Mouse (Mus musculus) ES-Bruce4 (cell line): ENCODE results near the gene Akain1. TPM values are rescaled to one million over a fixed set of nuclear protein-coding genes. Genes with fewer than 3 reads are reported as not detected.

ENCODE experiments used
- H3K27ac ChIP-seq: 2 replicates; pipeline ENCODE4 v1.5.1; 2012; ENCODE audit warnings: low read length, inconsistent platforms; ENCODE audit not compliant: insufficient read depth
- H3K27me3 ChIP-seq: 2 replicates; pipeline ENCODE4 v1.6.1; 2012; ENCODE audit warnings: mild to moderate bottlenecking, low read length, inconsistent platforms; ENCODE audit not compliant: control insufficient read depth, poor library complexity, insufficient read depth, severe bottlenecking
- H3K36me3 ChIP-seq: 2 replicates; pipeline ENCODE4 v1.6.1; 2012; ENCODE audit warnings: inconsistent platforms, mild to moderate bottlenecking, low read length, moderate library complexity; ENCODE audit not compliant: control insufficient read depth, poor library complexity, insufficient read depth, severe bottlenecking
- H3K4me1 ChIP-seq: one replicate; pipeline ENCODE4 v1.8.1; 2011; ENCODE audit warnings: low read length; ENCODE audit not compliant: control insufficient read depth, insufficient read depth
- H3K4me3 ChIP-seq: 2 replicates; pipeline ENCODE4 v1.5.1; 2011; ENCODE audit warnings: low read depth, mild to moderate bottlenecking, low read length
- H3K9ac ChIP-seq: 2 replicates; pipeline ENCODE4 v1.6.1; 2012; ENCODE audit warnings: low read depth, mild to moderate bottlenecking, inconsistent platforms; ENCODE audit not compliant: poor library complexity, severe bottlenecking
- H3K9me3 ChIP-seq: replicated peaks from 2 replicates; pipeline ENCODE4 v1.6.1; 2012; ENCODE audit warnings: mild to moderate bottlenecking, low read length, inconsistent platforms; ENCODE audit not compliant: control insufficient read depth, poor library complexity, insufficient read depth, severe bottlenecking
- CTCF ChIP-seq: IDR thresholded peaks from one replicate; pipeline ENCODE4 v1.8.1; 2011; ENCODE audit warnings: low read depth, low read length
- EP300 ChIP-seq: IDR thresholded peaks from 2 replicates; pipeline ENCODE4 v1.6.1; 2011; ENCODE audit warnings: low read depth, low read length; ENCODE audit not compliant: insufficient read depth
- POLR2A ChIP-seq: IDR thresholded peaks from one replicate; pipeline ENCODE4 v1.8.1; 2011; ENCODE audit warnings: low read length; ENCODE audit not compliant: insufficient read depth
- polyA plus RNA-seq: library from polyadenylated mRNA; stranded (reverse); fragments of >200 nt; gene quantifications from 2 replicates; pipeline ENCODE4 v1.2.4, GENCODE M21; 2011; ENCODE audit warnings: low read depth; ENCODE audit not compliant: missing spikeins, insufficient read depth, insufficient read length

Akain1 gene
- polyA plus RNA-seq, 1 experiment = not detected

DNA sequence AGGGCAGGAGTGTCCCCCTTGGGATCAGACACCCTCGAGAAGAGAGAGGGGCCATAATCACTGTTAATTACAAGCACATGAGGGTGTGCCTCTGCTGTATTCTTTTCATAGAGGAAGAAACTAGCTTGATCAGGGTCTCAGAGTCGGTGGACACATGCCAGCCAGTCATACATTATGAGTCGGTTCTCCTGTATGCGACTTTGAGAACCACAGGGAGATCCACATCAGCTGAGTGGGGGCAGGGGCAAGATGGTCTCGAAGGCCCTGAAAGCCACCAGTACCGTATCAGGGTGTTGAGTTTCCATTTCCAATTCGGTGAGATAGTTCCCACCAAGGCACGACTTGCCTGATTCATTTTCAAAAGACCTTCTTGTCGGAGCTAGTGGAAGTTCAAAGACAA is 33.3 kb downstream of the Akain1 start:
- Histone ChIP-seq H3K27ac (no peak overlapping the region), H3K9me3 (no peaks in the 10 kb centered on the region), H3K4me1 (no peaks in the 10 kb centered on the region), H3K27me3 (peaks cover 2% of the 10 kb centered on the region; the same call in 1 of the 2 replicates), H3K4me3 (no peak overlapping the region), H3K36me3 (no peaks in the 10 kb centered on the region), H3K9ac (no peak overlapping the region)
- no peak for TF ChIP-seq EP300
- no peak for TF ChIP-seq POLR2A
- no peak for TF ChIP-seq CTCF

DNA sequence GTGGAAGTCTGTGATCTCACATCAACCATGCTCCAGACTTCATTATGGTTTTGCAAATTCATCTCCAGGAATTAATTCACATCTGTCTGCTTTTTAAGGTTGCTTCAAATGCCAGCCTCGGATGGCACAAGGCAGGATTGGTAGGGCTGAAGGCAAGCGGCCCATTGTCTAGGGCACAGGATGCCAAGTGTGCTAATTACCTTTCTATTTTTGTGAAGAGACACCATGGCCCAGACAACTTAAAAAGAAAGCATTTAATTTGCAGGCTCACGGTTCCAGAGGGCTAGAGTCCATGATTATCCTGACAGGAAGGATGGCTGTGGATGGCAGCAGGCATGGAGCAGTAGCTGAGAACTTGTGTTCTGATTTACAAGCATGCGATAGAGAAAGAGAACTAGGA is 35.0 kb downstream of the Akain1 start:
- no peaks in the 10 kb centered on the region for H3K9me3 ChIP-seq
- H3K36me3 ChIP-seq = no peaks in the 10 kb centered on the region
- H3K27me3 ChIP-seq = peaks cover 2% of the 10 kb centered on the region; the same call in 1 of the 2 replicates
- no peaks in the 10 kb centered on the region for H3K4me1 ChIP-seq
- H3K4me3 ChIP-seq = no peak overlapping the region
- H3K9ac ChIP-seq = no peak overlapping the region
- TF ChIP-seq CTCF (no peak), EP300 (no peak), POLR2A (no peak)
- H3K27ac ChIP-seq = no peak overlapping the region

DNA sequence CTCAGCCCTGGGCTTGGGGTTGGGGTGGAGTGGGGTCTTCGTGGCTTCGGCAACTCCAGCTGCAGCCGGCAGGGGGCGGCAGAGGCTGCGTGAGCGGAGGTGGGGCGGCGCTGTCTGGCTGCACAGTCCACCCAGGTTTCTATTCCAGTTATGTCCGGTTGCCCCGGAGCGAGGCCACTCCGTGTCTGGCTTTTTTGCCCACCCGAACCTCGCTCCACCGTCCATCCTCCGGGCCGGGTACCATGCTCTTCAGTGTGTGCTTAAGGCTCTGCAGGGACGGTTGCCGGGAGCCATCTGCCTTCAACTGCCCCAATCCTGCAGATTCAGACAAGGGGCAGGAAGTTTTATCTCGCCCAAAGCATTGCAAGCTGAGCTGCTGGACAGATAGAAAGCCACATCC is 36.3 kb downstream of the Akain1 start:
- Histone ChIP-seq H3K27ac (no peak overlapping the region), H3K9me3 (no peaks in the 10 kb centered on the region), H3K9ac (peak overlapping the region; percentile 17; the same call in 1 of the 2 replicates), H3K4me3 (peak overlapping the region; percentile 72), H3K36me3 (no peaks in the 10 kb centered on the region), H3K27me3 (peaks cover 2% of the 10 kb centered on the region; the same call in 1 of the 2 replicates), H3K4me1 (no peaks in the 10 kb centered on the region)
- TF ChIP-seq EP300 = no peak
- TF ChIP-seq CTCF = peak; percentile 87

DNA sequence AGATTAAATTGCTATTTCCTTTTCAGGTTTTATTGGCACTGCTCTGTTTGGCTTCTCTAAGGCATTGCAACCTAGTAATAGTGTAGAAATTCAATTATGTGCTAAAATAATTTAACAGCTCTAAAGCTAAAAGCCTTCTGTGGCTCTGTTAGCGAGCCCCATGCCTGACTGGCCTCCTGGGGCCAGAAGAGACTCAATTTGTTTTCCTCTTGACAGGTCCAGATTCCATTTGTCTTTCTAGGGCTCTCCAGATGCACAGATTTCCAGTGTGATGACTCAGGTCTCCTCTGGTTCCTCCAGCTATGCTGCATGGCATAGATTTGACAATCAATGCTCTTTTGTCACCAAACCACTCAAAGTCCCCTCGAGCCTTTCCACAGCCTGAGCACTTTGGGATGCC is 38.4 kb downstream of the Akain1 start:
- H3K27ac ChIP-seq = no peak overlapping the region
- peaks cover 2% of the 10 kb centered on the region; the same call in 1 of the 2 replicates for H3K27me3 ChIP-seq
- no peak overlapping the region for H3K9ac ChIP-seq
- H3K36me3 ChIP-seq = no peaks in the 10 kb centered on the region
- no peak overlapping the region for H3K4me3 ChIP-seq
- H3K4me1 ChIP-seq = no peaks in the 10 kb centered on the region
- H3K9me3 ChIP-seq = no peaks in the 10 kb centered on the region
- no peak for TF ChIP-seq EP300
- TF ChIP-seq CTCF = no peak
- TF ChIP-seq POLR2A = no peak

DNA sequence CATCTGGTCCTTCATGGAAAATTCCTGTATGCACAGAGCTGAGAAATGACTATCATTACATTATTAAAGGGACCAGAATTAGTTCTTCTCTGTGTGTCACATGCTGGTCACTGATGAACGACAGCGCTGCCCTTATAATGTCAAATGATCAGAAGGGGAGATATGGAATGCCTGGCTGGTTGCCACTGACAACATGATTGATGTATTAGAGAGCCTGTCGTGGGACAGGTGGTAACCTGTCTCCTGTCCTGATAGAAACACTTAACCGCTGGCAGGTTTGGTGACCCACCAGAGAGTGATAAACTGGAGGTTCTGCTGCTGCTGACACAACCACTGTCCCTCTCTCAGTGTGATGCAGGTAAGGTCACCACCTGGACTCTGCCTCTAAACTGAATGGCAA is 40.1 kb downstream of the Akain1 start:
- H3K36me3 ChIP-seq = no peaks in the 10 kb centered on the region
- no peaks in the 10 kb centered on the region for H3K4me1 ChIP-seq
- H3K4me3 ChIP-seq = no peak overlapping the region
- no peak overlapping the region for H3K9ac ChIP-seq
- TF ChIP-seq POLR2A (no peak), CTCF (no peak), EP300 (no peak)
- H3K27me3 ChIP-seq = peaks cover 2% of the 10 kb centered on the region; the same call in 1 of the 2 replicates
- no peak overlapping the region for H3K27ac ChIP-seq
- H3K9me3 ChIP-seq = no peaks in the 10 kb centered on the region

DNA sequence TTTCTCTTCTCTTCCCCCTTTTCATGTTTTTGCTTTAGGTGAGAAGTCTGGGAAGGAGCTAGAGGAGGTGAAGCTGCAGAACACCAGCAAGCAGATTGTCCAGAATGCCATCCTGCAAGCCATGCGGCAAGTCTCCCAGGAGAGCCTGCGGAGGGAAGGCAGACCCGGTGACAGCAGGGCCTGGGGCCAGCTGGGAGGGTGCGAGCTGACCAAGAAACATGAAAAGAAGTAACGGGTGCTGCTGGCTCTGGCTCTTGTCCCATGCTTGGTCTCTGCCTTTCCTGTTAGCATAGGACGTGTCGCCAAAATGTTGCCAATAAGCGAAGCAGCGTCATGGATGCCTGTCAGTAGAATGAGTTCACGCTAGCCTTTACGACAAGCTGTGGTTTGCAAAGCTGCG is 48.0 kb downstream of the Akain1 start:
- no peaks in the 10 kb centered on the region for H3K36me3 ChIP-seq
- H3K9me3 ChIP-seq = no peaks in the 10 kb centered on the region
- no peaks in the 10 kb centered on the region for H3K4me1 ChIP-seq
- TF ChIP-seq EP300 = no peak
- TF ChIP-seq POLR2A = no peak
- no peak for TF ChIP-seq CTCF
- no peak overlapping the region for H3K27ac ChIP-seq
- H3K4me3 ChIP-seq = no peak overlapping the region
- no peak overlapping the region for H3K9ac ChIP-seq
- no peaks in the 10 kb centered on the region for H3K27me3 ChIP-seq
